Mouse (Mus musculus): ENCODE measurements around the gene Tnfrsf21.
A peak's percentile ranks its signal among the peaks of the same experiment; 100 is the strongest.

DNA sequence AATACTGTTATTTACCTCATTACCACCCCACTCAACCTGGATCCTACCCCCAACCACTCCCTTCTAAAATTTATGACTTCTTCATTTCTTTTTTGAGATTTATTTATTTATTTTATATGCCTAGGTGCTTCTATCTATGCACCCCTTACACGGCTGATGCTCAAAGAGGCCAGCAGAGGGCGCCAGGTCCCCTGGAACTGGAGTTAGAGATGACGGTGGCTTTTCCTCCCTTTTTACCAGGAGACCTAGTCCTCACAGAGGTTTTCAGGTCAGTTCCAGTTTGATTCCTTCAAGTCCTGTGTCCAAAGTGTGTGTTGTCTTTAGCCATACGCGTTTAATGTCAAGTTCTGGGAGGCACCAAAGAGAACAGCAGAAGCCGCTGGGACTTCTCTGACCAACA lies 3.6 kb upstream of the Tnfrsf21 start:
- TF ChIP-seq CTCF (IDR thresholded peaks at IDR 0.05; ENCODE audit: insufficient read depth, low read length) (peak; percentile 67), POLR2A (IDR thresholded peaks at IDR 0.05; ENCODE audit: borderline replicate concordance, extremely low read depth, low read depth, low read length) (no peak)
